Mouse (Mus musculus): ENCODE data around the gene Fchsd2. TPM values are rescaled to one million over a fixed set of nuclear protein-coding genes. Genes with fewer than 3 reads are reported as not detected.

The Fchsd2 gene
- polyA plus RNA-seq, 1 experiment from 2014 or later, result 4.2 TPM

- 57% methylated on average over 9 of the region's 9 CpGs for WGBS (ENCODE audit: insufficient replicate concordance)
- Histone ChIP-seq H3K4me1 (replicated peaks) (peaks cover 35% of the 10 kb centered on the region), H3K9me3 (replicated peaks) (no peaks in the 10 kb centered on the region), H3K27ac (no peak overlapping the region), H3K4me2 (no peak overlapping the region), H3K4me3 (replicated peaks) (no peak overlapping the region), H3K9ac (no peak overlapping the region), H3K36me3 (no peaks in the 10 kb centered on the region), H3K27me3 (no peaks in the 10 kb centered on the region)
- no peak for ATAC-seq (ENCODE audit: low read depth)
- no peak for DNase-seq
Observed at GRCm38 (mm10) chr7:101083562-101084166, 9.0 kb upstream of the Fchsd2 start.

DNA sequence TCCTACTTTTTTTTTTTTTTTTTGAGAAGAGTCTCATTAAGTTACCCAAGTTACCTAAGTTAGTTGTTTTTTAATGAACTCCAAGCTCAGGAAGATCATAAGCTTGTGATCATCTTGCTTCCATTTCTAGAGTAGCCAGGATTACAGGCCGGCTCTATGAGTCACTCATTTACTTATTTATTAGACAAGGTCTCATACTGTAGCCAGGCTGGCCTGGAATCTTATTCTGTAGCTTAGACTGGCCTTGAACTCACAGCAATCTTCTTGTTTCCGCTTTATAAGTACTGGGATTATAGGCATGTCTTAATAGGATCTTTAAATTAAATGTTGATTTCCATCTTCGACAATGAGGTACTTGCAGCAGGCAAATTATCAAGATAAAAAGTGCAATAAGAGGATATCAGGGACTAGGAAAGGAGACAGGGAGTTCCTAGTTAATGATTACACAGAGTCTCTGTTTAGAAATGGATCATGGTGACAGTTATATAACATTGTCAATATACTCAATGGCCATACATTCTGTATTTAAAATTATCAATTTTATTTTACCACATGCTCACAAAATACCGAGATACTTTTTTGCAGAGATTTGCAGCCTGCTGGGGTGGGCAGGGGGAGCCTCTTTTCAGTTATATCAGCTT lies 7.7 kb upstream of the Fchsd2 start:
- no peak overlapping the region for H3K4me2 ChIP-seq
- H3K4me3 ChIP-seq (replicated peaks), result no peak overlapping the region
- no peak overlapping the region for H3K9ac ChIP-seq
- no peak for DNase-seq
- H3K36me3 ChIP-seq, result no peaks in the 10 kb centered on the region
- 0 out of 2 replicates have a peak overlapping the region, but pooled peaks have one; percentile 36 for H3K27ac ChIP-seq
- peaks cover 47% of the 10 kb centered on the region for H3K4me1 ChIP-seq (replicated peaks)
- no peaks in the 10 kb centered on the region for H3K27me3 ChIP-seq
- H3K9me3 ChIP-seq (replicated peaks), result no peaks in the 10 kb centered on the region
- 56% methylated on average over 4 of the region's 4 CpGs for WGBS (ENCODE audit: insufficient replicate concordance)
- ATAC-seq (ENCODE audit: low read depth), result no peak

DNA sequence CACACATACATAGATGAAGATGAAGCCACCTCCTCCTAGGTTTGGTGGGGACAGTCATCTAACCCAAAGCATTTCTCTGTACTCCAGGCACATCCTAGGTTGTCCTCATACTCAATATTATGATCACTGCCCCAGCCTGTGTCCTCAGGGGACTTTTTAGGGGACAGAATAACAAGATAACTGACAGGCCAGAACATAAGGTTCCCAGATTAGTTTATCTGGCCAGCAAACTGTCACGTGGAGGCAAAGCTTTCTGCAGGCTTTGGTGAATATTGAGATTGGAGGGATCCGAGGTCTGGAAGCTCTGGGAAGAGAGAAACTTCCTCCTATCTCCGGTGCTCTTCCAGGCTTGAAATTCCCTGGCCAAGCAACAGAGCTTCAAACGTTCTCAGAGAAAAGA lies 6.9 kb upstream of the Fchsd2 start:
- peaks cover 56% of the 10 kb centered on the region for H3K4me1 ChIP-seq (replicated peaks)
- WGBS (ENCODE audit: insufficient replicate concordance), result 37% methylated on average over 4 of the region's 4 CpGs

DNA sequence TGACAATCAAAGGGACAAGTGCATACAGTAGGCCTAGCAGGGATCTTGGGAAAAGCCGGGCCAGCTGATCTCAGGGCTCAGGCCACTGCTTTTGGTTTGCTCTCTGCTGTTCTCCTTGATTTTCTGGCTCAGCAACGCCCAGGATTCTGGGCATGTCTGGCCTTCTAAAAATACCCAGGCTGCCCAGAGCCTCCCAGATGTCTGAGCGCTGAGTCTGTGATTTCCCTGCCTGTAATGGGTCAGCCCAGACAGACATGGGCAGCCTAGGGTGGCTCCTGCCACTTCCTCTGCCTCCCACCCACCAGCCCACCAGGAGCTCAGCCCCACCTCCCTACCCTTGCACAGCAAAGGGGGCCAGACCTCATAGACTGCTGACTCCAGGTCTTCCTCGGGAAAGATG lies 4.0 kb upstream of the Fchsd2 start:
- Histone ChIP-seq H3K9me3 (replicated peaks) (no peaks in the 10 kb centered on the region), H3K27me3 (no peaks in the 10 kb centered on the region), H3K4me1 (replicated peaks) (peaks cover 68% of the 10 kb centered on the region), H3K4me3 (replicated peaks) (no peak overlapping the region), H3K27ac (no peak overlapping the region), H3K4me2 (no peak overlapping the region), H3K36me3 (no peaks in the 10 kb centered on the region), H3K9ac (no peak overlapping the region)
- ATAC-seq (ENCODE audit: low read depth), result no peak
- no peak for DNase-seq
- 50% methylated on average over 4 of the region's 4 CpGs for WGBS (ENCODE audit: insufficient replicate concordance)

More for the DNA sequence above, 6.9 kb upstream of the Fchsd2 start:
- ATAC-seq (ENCODE audit: low read depth) (no peak), DNase-seq (no peak)
- H3K4me2 ChIP-seq, result no peak overlapping the region
- peak overlapping the region; percentile 36; the same call in 1 of the 2 replicates for H3K27ac ChIP-seq
- H3K36me3 ChIP-seq, result no peaks in the 10 kb centered on the region
- no peak overlapping the region for H3K4me3 ChIP-seq (replicated peaks)
- H3K27me3 ChIP-seq, result no peaks in the 10 kb centered on the region
- no peak overlapping the region for H3K9ac ChIP-seq
- no peaks in the 10 kb centered on the region for H3K9me3 ChIP-seq (replicated peaks)

DNA sequence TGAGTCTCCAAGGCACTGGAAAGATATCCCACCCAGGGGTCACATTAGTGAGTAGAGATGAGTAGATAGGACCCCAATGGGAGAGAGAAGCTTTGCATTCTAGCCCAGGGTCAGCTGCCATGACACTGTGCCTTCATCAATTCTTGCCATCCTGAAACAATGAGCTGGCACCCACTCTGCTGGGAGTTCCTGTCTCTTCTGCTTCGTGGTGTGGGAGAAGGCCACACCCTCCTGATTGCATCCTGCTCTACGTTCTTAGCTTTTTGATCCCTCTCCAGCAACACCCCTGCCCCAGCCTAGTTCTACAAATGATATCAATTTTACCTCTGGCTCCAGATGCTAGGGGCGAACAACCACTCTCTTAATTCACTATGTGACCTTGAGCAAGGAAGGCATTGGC lies 3.4 kb upstream of the Fchsd2 start:
- H3K4me1 ChIP-seq (replicated peaks), result peaks cover 68% of the 10 kb centered on the region
- H3K4me2 ChIP-seq, result no peak overlapping the region

GRCm38 (mm10) chr7:101093231-101093630 lies 568 bp downstream of the Fchsd2 start:
- Histone ChIP-seq H3K36me3 (no peaks in the 10 kb centered on the region), H3K4me2 (no peak overlapping the region), H3K4me3 (replicated peaks) (no peak overlapping the region), H3K9me3 (replicated peaks) (no peaks in the 10 kb centered on the region), H3K27ac (peak overlapping the region; percentile 59), H3K27me3 (no peaks in the 10 kb centered on the region), H3K4me1 (replicated peaks) (peaks cover 45% of the 10 kb centered on the region), H3K9ac (no peak overlapping the region)
- WGBS (ENCODE audit: insufficient replicate concordance), result 46% methylated on average over 3 of the region's 3 CpGs
- DNase-seq, result no peak
- no peak for ATAC-seq (ENCODE audit: low read depth)

More for the DNA sequence above, 3.4 kb upstream of the Fchsd2 start:
- no peaks in the 10 kb centered on the region for H3K36me3 ChIP-seq
- H3K4me3 ChIP-seq (replicated peaks), result no peak overlapping the region
- no peak overlapping the region for H3K27ac ChIP-seq
- no peak for DNase-seq
- H3K9ac ChIP-seq, result no peak overlapping the region
- no peak for ATAC-seq (ENCODE audit: low read depth)
- 34% methylated on average over 3 of the region's 3 CpGs for WGBS (ENCODE audit: insufficient replicate concordance)
- H3K27me3 ChIP-seq, result no peaks in the 10 kb centered on the region
- no peaks in the 10 kb centered on the region for H3K9me3 ChIP-seq (replicated peaks)

- ATAC-seq (ENCODE audit: low read depth) (no peak), DNase-seq (no peak)
- Histone ChIP-seq H3K4me1 (replicated peaks) (peaks cover 30% of the 10 kb centered on the region), H3K36me3 (no peaks in the 10 kb centered on the region), H3K4me3 (replicated peaks) (no peak overlapping the region), H3K27me3 (no peaks in the 10 kb centered on the region), H3K9me3 (replicated peaks) (no peaks in the 10 kb centered on the region), H3K27ac (no peak overlapping the region), H3K9ac (no peak overlapping the region), H3K4me2 (no peak overlapping the region)
- WGBS (ENCODE audit: insufficient replicate concordance), result 28% methylated on average over 1 of the region's 1 CpGs
Observed at GRCm38 (mm10) chr7:101094746-101095145, 2.1 kb downstream of the Fchsd2 start.

DNA sequence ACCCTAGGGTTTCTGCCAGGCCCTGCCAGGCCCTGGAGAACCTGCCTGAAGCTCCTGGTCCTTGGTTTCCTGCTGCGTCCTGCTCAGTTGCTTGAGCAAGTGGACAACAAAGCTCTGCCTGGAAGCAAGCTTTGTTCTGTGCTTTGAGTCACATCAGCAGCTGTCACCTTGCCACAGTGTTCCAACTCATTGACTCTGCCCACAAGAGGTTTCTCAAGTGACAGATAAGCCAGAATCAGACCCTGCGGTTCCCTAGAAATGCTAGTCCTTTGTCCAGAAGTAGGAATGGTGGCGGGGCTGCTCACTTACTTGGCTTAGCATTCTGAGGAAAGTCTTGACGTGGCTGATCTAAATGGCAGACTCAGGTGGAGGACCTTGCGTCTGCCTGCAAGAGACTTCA lies 2.9 kb downstream of the Fchsd2 start:
- H3K27me3 ChIP-seq, result no peaks in the 10 kb centered on the region
- ATAC-seq (ENCODE audit: low read depth) (no peak), DNase-seq (no peak)
- no peak overlapping the region for H3K9ac ChIP-seq
- no peak overlapping the region for H3K4me3 ChIP-seq (replicated peaks)
- H3K4me1 ChIP-seq (replicated peaks), result peaks cover 22% of the 10 kb centered on the region
- no peak overlapping the region for H3K27ac ChIP-seq
- H3K4me2 ChIP-seq, result no peak overlapping the region
- H3K9me3 ChIP-seq (replicated peaks), result no peaks in the 10 kb centered on the region
- WGBS (ENCODE audit: insufficient replicate concordance), result 40% methylated on average over 5 of the region's 5 CpGs
- H3K36me3 ChIP-seq, result no peaks in the 10 kb centered on the region

DNA sequence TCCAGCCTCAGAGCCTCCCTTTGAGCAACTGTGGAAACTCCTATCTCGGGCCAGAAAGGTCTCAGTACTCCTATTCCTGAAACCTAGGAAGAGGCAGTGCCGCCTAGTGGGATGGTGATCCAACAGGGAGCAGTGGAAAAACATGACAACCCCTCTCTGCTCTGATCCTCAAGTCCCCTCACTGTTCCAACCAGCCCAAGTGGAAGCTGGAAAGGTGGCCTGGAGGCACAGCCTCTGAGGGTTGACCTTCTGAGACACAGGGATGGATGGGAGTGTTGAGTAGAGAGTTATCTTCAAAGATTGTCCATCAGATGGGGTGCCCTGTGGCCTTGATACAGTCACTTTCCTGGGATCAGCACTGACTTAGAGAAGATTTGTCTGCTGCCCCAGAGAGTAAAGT lies 3.9 kb downstream of the Fchsd2 start:
- no peaks in the 10 kb centered on the region for H3K27me3 ChIP-seq

DNA sequence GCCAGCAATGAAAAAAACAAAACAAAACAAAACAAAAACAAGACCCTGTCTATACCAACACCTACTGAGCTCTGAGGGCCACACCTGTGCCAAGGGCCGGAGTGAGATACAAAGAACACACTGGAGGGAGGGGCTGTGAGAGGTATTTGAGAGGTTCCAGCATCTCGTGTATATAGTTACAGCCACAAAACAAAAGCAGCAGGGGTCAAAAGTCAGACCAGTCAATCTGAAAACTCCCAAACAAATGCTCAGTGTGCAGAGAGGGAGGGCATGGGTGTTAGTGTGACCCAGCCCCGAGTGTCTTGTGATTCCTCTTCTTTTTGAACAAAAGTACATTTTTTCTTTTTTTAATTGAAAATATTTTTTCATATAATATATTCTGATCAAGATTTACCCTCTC lies 4.4 kb downstream of the Fchsd2 start:
- Histone ChIP-seq H3K9ac (no peak overlapping the region), H3K4me3 (replicated peaks) (no peak overlapping the region), H3K27me3 (no peaks in the 10 kb centered on the region), H3K27ac (no peak overlapping the region), H3K9me3 (replicated peaks) (no peaks in the 10 kb centered on the region), H3K4me2 (no peak overlapping the region), H3K4me1 (replicated peaks) (peaks cover 14% of the 10 kb centered on the region), H3K36me3 (no peaks in the 10 kb centered on the region)
- no peak for ATAC-seq (ENCODE audit: low read depth)
- whole genome bisulfite sequencing (ENCODE audit: insufficient replicate concordance), result 47% methylated on average over 3 of the region's 3 CpGs
- DNase-seq, result no peak

More for the DNA sequence above, 3.9 kb downstream of the Fchsd2 start:
- no peaks in the 10 kb centered on the region for H3K36me3 ChIP-seq
- no peak overlapping the region for H3K4me2 ChIP-seq
- 62% methylated on average over 2 of the region's 2 CpGs for WGBS (ENCODE audit: insufficient replicate concordance)
- DNase-seq, result no peak
- H3K9ac ChIP-seq, result no peak overlapping the region
- H3K9me3 ChIP-seq (replicated peaks), result no peaks in the 10 kb centered on the region
- ATAC-seq (ENCODE audit: low read depth), result no peak
- H3K27ac ChIP-seq, result no peak overlapping the region
- no peak overlapping the region for H3K4me3 ChIP-seq (replicated peaks)
- H3K4me1 ChIP-seq (replicated peaks), result peaks cover 14% of the 10 kb centered on the region

DNA sequence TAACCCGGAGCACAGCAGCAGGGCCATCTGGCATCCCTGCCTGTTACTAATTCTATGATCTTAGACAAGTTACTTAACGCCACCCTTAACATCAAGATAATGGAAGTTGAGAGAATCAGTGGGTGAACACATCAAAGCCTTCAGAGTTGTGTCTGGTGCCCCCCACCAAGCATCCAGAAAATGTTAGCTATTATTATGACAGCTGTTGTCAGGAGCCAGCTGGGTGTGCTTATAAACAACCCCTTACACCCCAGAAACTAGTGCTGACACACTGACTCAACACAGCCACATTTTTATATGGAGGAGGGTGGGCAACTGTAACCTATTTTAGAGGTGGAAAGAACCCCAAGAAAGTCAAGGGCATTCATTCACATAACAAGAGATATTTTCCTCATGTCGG lies 7.3 kb downstream of the Fchsd2 start:
- Histone ChIP-seq H3K4me3 (replicated peaks) (no peak overlapping the region), H3K9me3 (replicated peaks) (no peaks in the 10 kb centered on the region), H3K27me3 (no peaks in the 10 kb centered on the region), H3K36me3 (no peaks in the 10 kb centered on the region), H3K4me1 (replicated peaks) (peaks cover under 1% of the 10 kb centered on the region; the same call in 1 of the 2 replicates), H3K4me2 (no peak overlapping the region), H3K27ac (no peak overlapping the region), H3K9ac (no peak overlapping the region)
- WGBS (ENCODE audit: insufficient replicate concordance), result 70% methylated on average over 3 of the region's 3 CpGs
- DNase-seq, result no peak
- no peak for ATAC-seq (ENCODE audit: low read depth)

DNA sequence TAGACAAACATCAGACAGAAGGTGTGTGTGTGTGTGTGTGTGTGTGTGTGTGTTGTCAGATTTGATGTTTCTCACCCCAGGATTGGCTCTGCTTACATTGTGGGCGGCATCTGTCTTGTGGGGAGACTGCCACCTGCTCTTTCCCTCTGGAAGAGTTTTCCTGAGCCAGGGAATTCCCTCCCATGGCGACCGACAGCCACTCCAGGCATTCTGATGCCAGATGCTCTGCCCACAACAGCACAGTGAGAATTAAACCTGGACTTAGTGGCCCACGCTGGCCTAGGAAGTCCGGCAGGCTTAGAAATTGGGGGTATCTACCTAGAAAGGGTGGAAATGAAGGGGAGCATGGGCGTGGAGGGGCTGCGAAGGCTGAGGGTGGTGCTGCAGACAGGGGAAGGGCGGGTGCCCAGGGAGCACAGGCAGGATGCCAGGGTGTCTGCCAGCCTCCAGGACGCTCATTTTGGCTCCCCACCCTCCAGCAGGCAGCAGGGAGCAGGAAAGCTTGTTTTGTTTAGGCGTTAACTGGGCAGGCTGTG lies 8.6 kb downstream of the Fchsd2 start:
- DNase-seq (no peak), ATAC-seq (ENCODE audit: low read depth) (no peak)
- no peak overlapping the region for H3K9ac ChIP-seq
- H3K4me2 ChIP-seq, result no peak overlapping the region
- peaks cover under 1% of the 10 kb centered on the region; the same call in 1 of the 2 replicates for H3K4me1 ChIP-seq (replicated peaks)
- H3K36me3 ChIP-seq, result no peaks in the 10 kb centered on the region
- 63% methylated on average over 10 of the region's 10 CpGs for WGBS (ENCODE audit: insufficient replicate concordance)
- H3K4me3 ChIP-seq (replicated peaks), result no peak overlapping the region
- no peaks in the 10 kb centered on the region for H3K9me3 ChIP-seq (replicated peaks)
- no peak overlapping the region for H3K27ac ChIP-seq
- H3K27me3 ChIP-seq, result no peaks in the 10 kb centered on the region
